Mouse (Mus musculus) heart, adult 2 months (tissue): ENCODE data around the gene Zpr1. TPM values are rescaled to one million over a fixed set of nuclear protein-coding genes. Genes with fewer than 3 reads are reported as not detected.

Source experiments
- DNase-seq, 2 experiments: peaks; one replicate each; pipeline ENCODE4 v3.0.0; 2021
- H3K27ac ChIP-seq: fragments of 200-600 bp; 2 replicates; pipeline ENCODE4 v1.8.1; 2022
- H3K27me3 ChIP-seq: fragments of 200-500 bp; 2 replicates; pipeline ENCODE4 v1.6.1; 2012; ENCODE audit warnings: mild to moderate bottlenecking, low read length, inconsistent platforms, mixed read lengths; ENCODE audit not compliant: control insufficient read depth, insufficient read depth
- H3K36me3 ChIP-seq: fragments of 200-500 bp; 2 replicates; pipeline ENCODE4 v1.6.1; 2012; ENCODE audit warnings: low read length, inconsistent platforms; ENCODE audit not compliant: control insufficient read depth, insufficient read depth
- H3K4me1 ChIP-seq: fragments of 200-500 bp; 2 replicates; pipeline ENCODE4 v1.6.1; 2011; ENCODE audit warnings: low read length; ENCODE audit not compliant: control insufficient read depth, insufficient read depth
- H3K4me3 ChIP-seq: fragments of 200-600 bp; 2 replicates; pipeline ENCODE4 v1.8.1; 2022
- H3K79me2 ChIP-seq: fragments of 200-500 bp; replicated peaks from 2 replicates; pipeline ENCODE4 v1.6.1; 2012; ENCODE audit warnings: mild to moderate bottlenecking, inconsistent platforms, low read length, moderate library complexity, mixed read lengths; ENCODE audit not compliant: control insufficient read depth, insufficient read depth
- H3K9ac ChIP-seq: fragments of 200-500 bp; 2 replicates; pipeline ENCODE4 v1.6.1; 2012; ENCODE audit warnings: low read depth, mild to moderate bottlenecking, control low read depth, inconsistent platforms, low read length, mixed read lengths
- CTCF ChIP-seq: fragments of 200-600 bp; IDR thresholded peaks from 2 replicates; pipeline ENCODE4 v1.8.1; 2022; ENCODE audit warnings: antibody characterized with exemption, mild to moderate bottlenecking, moderate library complexity
- EP300 ChIP-seq: fragments of 200-500 bp; IDR thresholded peaks from 2 replicates; pipeline ENCODE4 v1.6.1; 2011; ENCODE audit warnings: low read depth, low read length, control low read depth; ENCODE audit not compliant: insufficient read depth
- POLR2A ChIP-seq: fragments of 200-500 bp; IDR thresholded peaks from 2 replicates; pipeline ENCODE4 v1.6.1; 2011; ENCODE audit warnings: mild to moderate bottlenecking, low read depth, low read length, control low read depth; ENCODE audit not compliant: insufficient read depth
- WGBS: fragments of 180-500 bp; shearing (Covaris S2); methylation state at CpG from one replicate; pipeline ENCODE4 v1.1.7; 2018; 5-methylcytosine and 5-hydroxymethylcytosine counted together
- intact Hi-C: fragments of 180-260 bp; cut with DNase I; formaldehyde crosslinking; loops from one replicate; pipeline ENCODE4 v1.15.1; 2025
- polyA plus RNA-seq: library from polyadenylated mRNA; depleted of rRNA; stranded (reverse); fragments of >200 nt; gene quantifications from 2 replicates; pipeline ENCODE4 v1.2.3, GENCODE M21; 2012
- total RNA-seq, 2 experiments: library from RNA; stranded (reverse); gene quantifications; 2 replicates each; pipeline ENCODE4 v1.2.3; 2021

Gene Zpr1
- total and polyA plus RNA-seq, 3 experiments: 12.0 to 21.4 (median 19.8) TPM

DNA sequence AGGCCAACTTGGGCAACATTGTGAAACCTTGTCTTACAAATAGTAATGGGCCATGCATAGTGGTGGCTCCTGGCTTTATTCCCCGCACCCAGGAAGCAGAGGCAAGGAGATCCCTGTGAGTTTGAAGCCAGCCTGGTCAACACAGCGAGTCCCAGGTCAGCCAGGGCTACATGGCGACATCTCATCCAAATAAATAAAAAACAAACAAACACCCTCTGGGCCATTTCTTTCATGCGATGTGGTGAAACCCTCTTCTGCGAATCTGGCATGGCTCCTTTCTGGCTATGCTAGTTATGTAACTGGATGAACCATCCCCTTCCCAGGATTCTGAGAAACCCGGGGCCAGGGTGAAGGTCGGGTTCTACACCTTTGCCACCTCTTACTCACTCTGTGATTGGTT is 16.7 kb upstream of the Zpr1 start:
- no peaks in the 10 kb centered on the region for H3K36me3 ChIP-seq
- DNase-seq: no peak
- no peaks in the 10 kb centered on the region for H3K27me3 ChIP-seq
- peaks cover 2% of the 10 kb centered on the region; the same call in 1 of the 2 replicates for H3K4me1 ChIP-seq
- 91% methylated on average over 7 of the region's 7 CpGs for WGBS
- H3K9ac ChIP-seq: no peak overlapping the region
- no peak for TF ChIP-seq POLR2A
- TF ChIP-seq EP300: no peak
- TF ChIP-seq CTCF: no peak
- H3K27ac ChIP-seq: no peak overlapping the region
- no peak overlapping the region for H3K4me3 ChIP-seq
- H3K79me2 ChIP-seq: no peaks in the 10 kb centered on the region
- intact Hi-C loops: no loop called here

DNA sequence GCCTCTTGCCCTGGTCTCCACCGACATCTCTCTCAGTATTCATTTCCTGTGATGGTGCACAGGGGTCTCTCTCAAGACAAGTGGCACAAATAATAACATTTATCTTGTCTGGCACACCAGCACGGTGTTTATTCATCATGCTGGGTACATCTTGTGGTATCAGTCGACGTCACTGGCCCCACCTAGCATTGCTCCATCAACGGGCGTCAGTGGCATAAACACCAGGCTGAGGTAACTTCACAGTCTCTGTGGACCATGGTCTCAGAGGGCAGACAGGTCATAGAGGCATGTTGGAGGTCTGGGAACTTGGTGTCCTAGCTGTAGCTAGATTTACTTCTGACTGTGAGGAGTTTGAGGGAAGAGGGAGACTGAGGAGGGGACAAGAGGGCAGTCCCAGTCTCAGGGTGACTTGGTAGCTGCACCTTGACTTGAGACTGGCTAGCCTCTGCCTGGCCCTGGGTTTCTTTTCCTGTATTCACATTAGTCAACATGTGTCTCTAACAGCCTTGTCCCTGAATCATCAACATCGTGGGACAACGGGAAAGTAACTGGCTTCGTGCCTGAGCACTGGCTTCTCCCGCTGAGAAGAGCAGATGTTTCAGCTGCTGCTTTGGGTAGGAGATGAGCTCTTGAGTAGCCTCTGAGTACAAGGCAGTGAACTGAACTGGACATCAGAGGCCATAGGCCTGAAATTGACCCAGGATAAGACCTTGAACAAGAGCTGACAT is 16.0 kb upstream of the Zpr1 start:
- H3K79me2 ChIP-seq: no peaks in the 10 kb centered on the region
- no peaks in the 10 kb centered on the region for H3K27me3 ChIP-seq
- TF ChIP-seq POLR2A (no peak), EP300 (no peak), CTCF (no peak)
- intact Hi-C loops: no loop called here
- 70% methylated on average over 10 of the region's 10 CpGs for WGBS
- no peak for DNase-seq
- no peak overlapping the region for H3K9ac ChIP-seq
- peak overlapping the region; percentile 33 for H3K27ac ChIP-seq
- H3K4me1 ChIP-seq: peaks cover 2% of the 10 kb centered on the region; the same call in 1 of the 2 replicates
- no peaks in the 10 kb centered on the region for H3K36me3 ChIP-seq
- no peak overlapping the region for H3K4me3 ChIP-seq

DNA sequence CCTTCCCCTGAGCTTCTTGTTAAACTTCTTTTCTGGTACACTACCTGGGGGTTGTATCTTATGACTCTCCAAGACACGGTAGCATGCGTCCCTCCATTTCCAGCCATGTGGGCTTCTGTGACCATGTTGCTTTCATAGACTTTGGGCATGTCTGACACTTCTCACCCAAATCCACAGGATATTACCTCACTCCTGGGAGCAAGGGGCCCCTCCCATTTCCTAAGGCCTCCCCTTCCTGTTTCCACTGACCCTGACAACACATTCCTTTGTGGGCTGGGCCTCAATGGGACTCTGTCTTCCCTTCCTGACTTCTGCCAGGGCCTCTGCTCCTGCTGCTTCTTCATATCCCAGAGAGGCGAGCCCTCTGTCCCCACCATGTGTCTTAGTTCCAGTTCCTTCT is 15.3 kb upstream of the Zpr1 start:
- H3K4me3 ChIP-seq: no peak overlapping the region
- intact Hi-C loops: no loop called here
- WGBS: 53% methylated on average over 3 of the region's 3 CpGs
- H3K36me3 ChIP-seq: no peaks in the 10 kb centered on the region
- peaks cover 2% of the 10 kb centered on the region; the same call in 1 of the 2 replicates for H3K4me1 ChIP-seq
- H3K79me2 ChIP-seq: no peaks in the 10 kb centered on the region
- H3K9ac ChIP-seq: no peak overlapping the region
- peak in 1 of 2 experiments; percentile 40 for DNase-seq
- peak overlapping the region; percentile 58 for H3K27ac ChIP-seq
- H3K27me3 ChIP-seq: no peaks in the 10 kb centered on the region
- TF ChIP-seq EP300: no peak

DNA sequence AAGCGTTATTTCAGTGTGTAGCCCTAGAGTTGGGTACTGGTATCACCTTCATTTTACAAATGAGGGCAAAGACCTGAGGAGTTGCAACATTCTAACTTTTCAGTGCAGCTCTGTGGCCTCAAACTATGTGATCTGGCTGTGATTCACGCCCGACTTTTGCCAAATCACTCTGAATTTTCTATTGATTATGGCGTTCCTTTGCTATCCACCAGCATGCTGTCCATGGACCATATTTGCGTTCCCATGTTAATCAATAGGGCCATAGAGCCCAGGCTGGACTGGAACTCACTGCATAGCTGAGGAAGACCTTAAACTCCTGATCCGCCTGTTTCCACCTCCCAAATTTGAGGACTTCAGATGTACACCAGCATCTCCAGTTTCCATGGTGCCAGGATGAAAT is 13.8 kb upstream of the Zpr1 start:
- TF ChIP-seq POLR2A (no peak), CTCF (no peak), EP300 (no peak)
- intact Hi-C loops: no loop called here
- Histone ChIP-seq H3K79me2 (no peaks in the 10 kb centered on the region), H3K9ac (no peak overlapping the region), H3K27ac (no peak overlapping the region), H3K36me3 (no peaks in the 10 kb centered on the region), H3K4me1 (peaks cover 2% of the 10 kb centered on the region; the same call in 1 of the 2 replicates), H3K4me3 (no peak overlapping the region), H3K27me3 (no peaks in the 10 kb centered on the region)
- WGBS: 80% methylated on average over 6 of the region's 6 CpGs
- DNase-seq: no peak

DNA sequence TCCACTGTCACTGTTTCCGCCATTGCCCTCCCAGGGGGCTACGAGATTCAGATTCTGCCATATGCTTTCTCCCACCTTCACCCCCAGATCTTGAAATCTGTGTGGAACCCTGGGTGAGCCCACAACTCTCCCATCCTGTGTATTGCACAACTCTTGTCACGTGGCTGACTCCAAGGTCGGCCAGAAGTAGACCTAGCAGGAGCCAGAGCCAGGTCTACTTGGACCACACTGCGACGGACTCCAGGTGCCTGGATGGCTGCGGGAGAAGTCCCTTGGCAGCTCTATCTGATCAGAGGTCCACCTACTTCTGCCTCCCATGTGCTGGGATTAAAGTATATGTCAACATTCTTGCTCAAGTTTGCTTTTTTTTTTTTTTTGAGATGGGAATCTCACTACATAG is 11.7 kb upstream of the Zpr1 start:
- H3K9ac ChIP-seq: no peak overlapping the region

DNA sequence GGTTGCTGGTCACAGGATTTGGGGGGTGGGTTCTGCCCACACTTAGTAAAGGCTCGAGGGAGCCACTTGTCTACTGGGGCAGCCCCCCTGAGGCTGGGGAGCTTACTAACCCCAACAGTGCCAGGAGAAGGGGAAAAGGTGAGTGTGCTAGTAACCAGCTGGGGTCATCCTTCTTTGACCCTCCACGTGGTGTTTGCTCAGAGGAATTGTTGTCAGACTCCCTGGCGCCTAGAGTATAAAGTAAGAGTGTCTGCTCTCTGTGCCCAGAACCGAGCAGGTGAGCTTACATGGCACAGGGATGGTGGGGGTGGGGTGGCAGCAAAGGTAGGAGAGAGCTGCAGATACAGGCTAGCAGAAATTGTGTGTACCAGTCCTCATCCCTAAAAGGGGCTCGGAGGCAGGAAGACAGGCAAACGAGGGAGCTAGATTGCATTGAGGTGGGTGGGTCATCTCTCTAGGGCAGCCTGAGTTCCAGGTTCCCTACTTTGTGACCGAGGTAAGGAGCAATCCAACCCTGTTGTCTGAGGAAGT is 4.5 kb upstream of the Zpr1 start, which contains the start of gene Apoa5:
Apoa5 (plus strand) TSS at position 291 of the 531 bp plus-strand sequence.
- H3K27me3 ChIP-seq: no peaks in the 10 kb centered on the region
- intact Hi-C loops: no loop called here
- H3K9ac ChIP-seq: no peak within 1 kb of the TSS
- H3K27ac ChIP-seq: no peak within 1 kb of the TSS
- H3K4me1 ChIP-seq: peaks cover 4% of the 10 kb centered on the region; the same call in 1 of the 2 replicates
- no peaks in the 10 kb centered on the region for H3K36me3 ChIP-seq
- 37% methylated on average over 7 of the region's 7 CpGs for WGBS
- no peak within 1 kb of the TSS for H3K4me3 ChIP-seq
- H3K79me2 ChIP-seq: no peaks in the 10 kb centered on the region
- no peak for DNase-seq
- no peak for TF ChIP-seq POLR2A
- TF ChIP-seq EP300: no peak
- TF ChIP-seq CTCF: no peak

More for the DNA sequence above, 11.7 kb upstream of the Zpr1 start:
- Histone ChIP-seq H3K79me2 (no peaks in the 10 kb centered on the region), H3K4me1 (peaks cover 2% of the 10 kb centered on the region; the same call in 1 of the 2 replicates), H3K4me3 (no peak overlapping the region), H3K27ac (no peak overlapping the region), H3K36me3 (no peaks in the 10 kb centered on the region), H3K27me3 (no peaks in the 10 kb centered on the region)
- no peak for DNase-seq
- intact Hi-C loops: no loop called here
- TF ChIP-seq CTCF (no peak), POLR2A (no peak)
- WGBS: 66% methylated on average over 7 of the region's 7 CpGs
